Mouse (Mus musculus): ENCODE measurements around the gene Rad9b. TPM values are rescaled to one million over a fixed set of nuclear protein-coding genes. Genes with fewer than 3 reads are reported as not detected.

The Rad9b gene
- polyA plus RNA-seq, 2 experiments, result 2.3 to 2.7 TPM

DNA sequence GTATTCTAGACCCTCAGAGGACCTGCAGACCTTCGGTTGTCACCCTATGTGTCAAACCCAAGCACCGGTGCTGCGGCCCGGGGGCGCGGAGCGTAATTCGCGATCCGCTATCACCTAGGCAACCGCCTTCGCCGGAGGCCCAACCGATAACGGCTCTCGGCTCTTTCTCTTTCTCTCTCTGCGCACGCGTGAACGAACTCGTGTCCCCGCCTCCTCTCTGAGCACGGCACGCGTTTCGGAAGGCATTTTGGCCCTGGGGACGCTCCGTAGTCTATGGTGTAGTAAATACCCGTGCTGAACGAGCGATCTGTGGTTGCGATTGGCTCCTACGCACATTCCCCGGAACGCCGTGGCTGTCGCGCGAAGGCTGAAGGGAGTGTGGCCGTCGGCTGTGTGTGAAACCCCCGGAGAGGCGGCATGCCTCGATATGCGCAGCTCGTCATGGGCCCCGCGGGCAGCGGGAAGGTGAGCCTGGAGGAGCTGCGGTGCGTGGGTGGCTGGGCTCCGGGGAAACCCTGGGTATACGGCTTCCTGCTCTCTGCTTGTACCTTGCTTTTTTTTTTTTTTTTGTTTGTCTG lies 18.2 kb upstream of the Rad9b start, which contains the start of gene Fam216a:
Gene Fam216a, minus strand, starts transcription at position 173 of the 578 bp plus-strand sequence.
- Histone ChIP-seq H3K27ac (peak within 1 kb of the TSS; percentile 83), H3K27me3 (ENCODE audit: control insufficient read depth, insufficient read depth, low read length) (no peaks in the 10 kb centered on the region), H3K36me3 (replicated peaks; ENCODE audit: control insufficient read depth, insufficient read depth, low read depth) (peaks cover 16% of the 10 kb centered on the region), H3K4me3 (ENCODE audit: insufficient read depth in 1 of 2, low read depth in 2 of 2, low read length in 2 of 2) (peak within 1 kb of the TSS; percentile 76 to 90), H3K4me2 (ENCODE audit: low read depth) (peak within 1 kb of the TSS; percentile 86), H3K4me1 (replicated peaks; ENCODE audit: control insufficient read depth in 2 of 2, insufficient read depth in 2 of 2, low read length in 1 of 2) (peaks cover 0 to 3% of the 10 kb centered on the region in 2 experiments; a peak in 3 of 4 replicates), H3K9ac (replicated peaks) (peak within 1 kb of the TSS; percentile 79), H3K9me3 (ENCODE audit: control insufficient read depth, low read length) (no peaks in the 10 kb centered on the region)
- ATAC-seq (ENCODE audit: insufficient read depth) (peak; percentile 94), DNase-seq (ENCODE audit: low read depth in 3 of 3, low spot score in 3 of 3) (peak; percentile 100)
- peak; percentile 75 for TF ChIP-seq EP300 (IDR thresholded peaks at IDR 0.05; ENCODE audit: low read depth)
- peak; percentile 18; the same call in 1 of the 2 replicates for TF ChIP-seq CTCF (IDR thresholded peaks at IDR 0.05; ENCODE audit: low read depth)
- under 1% methylated on average over 53 of the region's 53 CpGs for WGBS (ENCODE audit: insufficient replicate concordance)

DNA sequence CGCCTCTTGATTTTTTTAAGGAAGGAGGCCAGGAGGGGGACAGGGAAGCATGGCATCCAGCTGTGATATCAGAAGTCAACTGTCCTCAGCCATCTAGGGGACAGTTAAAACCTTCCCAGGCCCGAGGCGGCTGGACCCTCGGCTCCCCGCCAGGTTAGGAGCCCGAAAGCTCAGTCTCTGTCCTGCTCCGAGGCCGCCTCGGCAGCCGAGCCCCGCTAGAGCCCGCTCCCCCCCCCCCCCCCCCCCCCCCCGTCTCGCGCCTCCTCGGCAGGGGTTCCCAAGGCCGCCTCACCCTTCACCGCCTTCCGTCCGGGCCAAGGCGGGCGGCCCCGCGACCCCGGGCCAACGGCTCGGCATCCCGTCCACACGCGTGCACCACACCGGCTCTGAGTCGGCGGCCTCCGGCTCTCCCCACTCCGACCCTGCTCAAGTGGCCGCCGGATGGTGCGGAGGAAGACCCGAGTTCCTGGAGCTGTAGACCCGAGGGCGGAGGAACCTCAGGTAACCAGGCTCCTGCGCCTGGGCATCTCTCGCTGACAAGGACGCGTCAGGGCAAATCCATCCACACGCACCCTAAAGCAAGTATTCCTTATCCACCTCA lies 17.7 kb upstream of the Rad9b start, which contains the start of gene Gpn3:
Gene Gpn3, plus strand, starts transcription at position 286 of the 601 bp plus-strand sequence.
- H3K9me3 ChIP-seq (ENCODE audit: control insufficient read depth, low read length), result no peaks in the 10 kb centered on the region
- WGBS (ENCODE audit: insufficient replicate concordance), result 1% methylated on average over 31 of the region's 46 CpGs
- DNase-seq (ENCODE audit: low read depth in 3 of 3, low spot score in 3 of 3), result peak in 2 of 3 experiments; percentile 45 to 51
- TF ChIP-seq EP300 (IDR thresholded peaks at IDR 0.05; ENCODE audit: low read depth), result no peak
- no peak for TF ChIP-seq CTCF (IDR thresholded peaks at IDR 0.05; ENCODE audit: low read depth)
- no peaks in the 10 kb centered on the region for H3K27me3 ChIP-seq (ENCODE audit: control insufficient read depth, insufficient read depth, low read length)
- peak within 1 kb of the TSS; percentile 79 for H3K9ac ChIP-seq (replicated peaks)
- peaks cover 15% of the 10 kb centered on the region for H3K36me3 ChIP-seq (replicated peaks; ENCODE audit: control insufficient read depth, insufficient read depth, low read depth)
- peaks cover 0 to 3% of the 10 kb centered on the region in 2 experiments; a peak in 3 of 4 replicates for H3K4me1 ChIP-seq (replicated peaks; ENCODE audit: control insufficient read depth in 2 of 2, insufficient read depth in 2 of 2, low read length in 1 of 2)
- ATAC-seq (ENCODE audit: insufficient read depth), result peak; percentile 65
- peak within 1 kb of the TSS; percentile 86 for H3K4me2 ChIP-seq (ENCODE audit: low read depth)
- H3K27ac ChIP-seq, result peak within 1 kb of the TSS; percentile 83
- H3K4me3 ChIP-seq (ENCODE audit: insufficient read depth in 1 of 2, low read depth in 2 of 2, low read length in 2 of 2), result peak within 1 kb of the TSS; percentile 76 to 90

DNA sequence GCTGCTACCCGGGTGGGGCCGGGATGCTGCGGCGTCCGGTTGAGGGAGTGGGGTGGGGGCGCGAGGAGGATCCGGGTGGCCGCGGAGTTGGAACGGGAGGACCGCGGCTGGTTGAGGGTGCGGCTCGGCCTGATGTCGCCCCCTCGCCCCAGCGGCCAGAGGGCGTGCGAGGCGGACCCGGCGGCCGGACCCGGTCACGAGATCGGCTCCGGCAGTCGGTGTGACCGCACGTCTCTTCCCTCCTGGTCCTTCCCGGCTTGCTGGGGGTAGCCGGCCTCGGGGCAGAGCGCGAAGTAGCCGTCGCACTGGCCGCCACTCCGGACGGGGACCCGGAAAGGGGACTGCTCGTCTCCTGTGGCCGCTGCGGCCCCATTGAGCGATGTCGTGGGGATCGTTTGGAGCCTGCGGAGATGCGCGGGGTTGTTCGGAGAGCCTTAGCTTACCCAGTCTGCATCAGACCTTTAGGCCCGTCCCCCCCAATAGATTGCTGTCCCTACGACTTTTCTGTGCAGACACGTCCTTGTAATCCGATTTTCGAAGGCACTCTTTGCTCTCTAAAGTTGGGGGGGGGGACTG lies 547 bp upstream of the Rad9b start:
- H3K27ac ChIP-seq, result peak overlapping the region; percentile 66
- DNase-seq (ENCODE audit: low read depth in 3 of 3, low spot score in 3 of 3) (no peak), ATAC-seq (ENCODE audit: insufficient read depth) (peak; percentile 75)
- H3K36me3 ChIP-seq (replicated peaks; ENCODE audit: control insufficient read depth, insufficient read depth, low read depth), result no peaks in the 10 kb centered on the region
- H3K4me1 ChIP-seq (replicated peaks; ENCODE audit: control insufficient read depth in 2 of 2, insufficient read depth in 2 of 2, low read length in 1 of 2), result peaks cover 6 to 7% of the 10 kb centered on the region in 2 experiments
- no peak for TF ChIP-seq EP300 (IDR thresholded peaks at IDR 0.05; ENCODE audit: low read depth)
- no peak for TF ChIP-seq CTCF (IDR thresholded peaks at IDR 0.05; ENCODE audit: low read depth)
- peak overlapping the region; percentile 92 to 97 for H3K4me3 ChIP-seq (ENCODE audit: insufficient read depth in 1 of 2, low read depth in 2 of 2, low read length in 2 of 2)
- H3K9ac ChIP-seq (replicated peaks), result peak overlapping the region; percentile 92
- WGBS (ENCODE audit: insufficient replicate concordance), result under 1% methylated on average over 55 of the region's 57 CpGs
- peak overlapping the region; percentile 71 for H3K4me2 ChIP-seq (ENCODE audit: low read depth)
- no peaks in the 10 kb centered on the region for H3K27me3 ChIP-seq (ENCODE audit: control insufficient read depth, insufficient read depth, low read length)
- H3K9me3 ChIP-seq (ENCODE audit: control insufficient read depth, low read length), result no peaks in the 10 kb centered on the region

DNA sequence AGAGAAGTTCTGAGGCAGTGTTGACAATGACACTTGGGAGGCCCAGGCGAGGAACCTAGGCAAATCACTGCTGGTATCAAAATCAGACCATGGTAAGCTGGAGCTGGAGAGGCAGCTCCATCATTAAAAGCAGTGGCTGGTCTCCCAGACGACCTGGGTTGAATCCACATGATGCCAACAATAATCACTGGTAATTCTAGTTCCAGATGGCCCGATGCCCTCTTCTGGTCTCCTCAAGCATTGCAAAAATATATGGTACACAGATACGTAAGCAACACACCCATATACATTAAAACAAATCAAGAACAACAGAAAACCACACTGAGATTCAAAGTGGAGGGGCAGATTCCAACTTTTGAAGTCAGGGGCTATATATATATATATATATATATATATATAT lies 8.3 kb downstream of the Rad9b start:
- 76% methylated on average over 4 of the region's 4 CpGs for WGBS (ENCODE audit: insufficient replicate concordance)
- H3K36me3 ChIP-seq (replicated peaks; ENCODE audit: control insufficient read depth, insufficient read depth, low read depth), result no peaks in the 10 kb centered on the region
- no peak for DNase-seq (ENCODE audit: low read depth in 3 of 3, low spot score in 3 of 3)
- TF ChIP-seq EP300 (IDR thresholded peaks at IDR 0.05; ENCODE audit: low read depth) (no peak), CTCF (IDR thresholded peaks at IDR 0.05; ENCODE audit: low read depth) (no peak; the same call in 1 of the 2 replicates)
- no peaks in the 10 kb centered on the region for H3K27me3 ChIP-seq (ENCODE audit: control insufficient read depth, insufficient read depth, low read length)
- no peak overlapping the region for H3K9ac ChIP-seq (replicated peaks)
- no peak overlapping the region for H3K4me3 ChIP-seq (ENCODE audit: insufficient read depth in 1 of 2, low read depth in 2 of 2, low read length in 2 of 2)
- ATAC-seq (ENCODE audit: insufficient read depth), result no peak
- no peaks in the 10 kb centered on the region for H3K9me3 ChIP-seq (ENCODE audit: control insufficient read depth, low read length)
- H3K4me1 ChIP-seq (replicated peaks; ENCODE audit: control insufficient read depth in 2 of 2, insufficient read depth in 2 of 2, low read length in 1 of 2), result no peaks in the 10 kb centered on the region
- no peak overlapping the region for H3K27ac ChIP-seq
- H3K4me2 ChIP-seq (ENCODE audit: low read depth), result no peak overlapping the region

- no peaks in the 10 kb centered on the region for H3K27me3 ChIP-seq (ENCODE audit: control insufficient read depth, insufficient read depth, low read length)
- no peaks in the 10 kb centered on the region for H3K4me1 ChIP-seq (replicated peaks; ENCODE audit: control insufficient read depth in 2 of 2, insufficient read depth in 2 of 2, low read length in 1 of 2)
- H3K27ac ChIP-seq, result no peak overlapping the region
- no peak overlapping the region for H3K4me3 ChIP-seq (ENCODE audit: insufficient read depth in 1 of 2, low read depth in 2 of 2, low read length in 2 of 2)
- DNase-seq (ENCODE audit: low read depth in 3 of 3, low spot score in 3 of 3) (peak; percentile 55 to 59 (median 57)), ATAC-seq (ENCODE audit: insufficient read depth) (peak; percentile 43; the same call in 1 of the 2 replicates)
- H3K36me3 ChIP-seq (replicated peaks; ENCODE audit: control insufficient read depth, insufficient read depth, low read depth), result no peaks in the 10 kb centered on the region
- TF ChIP-seq CTCF (IDR thresholded peaks at IDR 0.05; ENCODE audit: low read depth), result peak; percentile 95
- no peak for TF ChIP-seq EP300 (IDR thresholded peaks at IDR 0.05; ENCODE audit: low read depth)
- no peaks in the 10 kb centered on the region for H3K9me3 ChIP-seq (ENCODE audit: control insufficient read depth, low read length)
- 9% methylated on average over 5 of the region's 5 CpGs for WGBS (ENCODE audit: insufficient replicate concordance)
- no peak overlapping the region for H3K4me2 ChIP-seq (ENCODE audit: low read depth)
- H3K9ac ChIP-seq (replicated peaks), result no peak overlapping the region
Measured at GRCm38 (mm10) chr5:122344260-122344659, 9.8 kb downstream of the Rad9b start.
